Mouse (Mus musculus): ENCODE measurements around the gene Tmtc4.

Tmtc4 gene

DNA sequence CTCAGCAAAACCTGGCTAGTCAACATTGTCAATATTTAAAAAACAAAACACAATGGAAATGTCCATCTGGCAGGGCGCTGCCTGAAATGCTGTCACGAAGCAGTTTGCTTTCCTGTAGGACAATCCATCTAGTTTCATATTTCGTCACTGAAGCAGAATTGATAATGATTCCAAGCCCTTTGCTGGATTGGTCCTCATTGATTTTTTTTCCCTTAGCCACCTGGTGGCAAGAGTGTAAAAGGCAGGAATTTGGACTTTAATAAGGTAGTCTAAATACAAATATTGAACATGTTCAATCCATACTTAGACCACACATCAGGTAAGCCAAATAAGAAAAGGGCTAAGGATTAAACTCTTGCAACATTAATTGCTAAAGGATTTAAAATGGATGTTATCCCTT, 82.7 kb downstream of the Tmtc4 start:
- no peak for DNase-seq

DNA sequence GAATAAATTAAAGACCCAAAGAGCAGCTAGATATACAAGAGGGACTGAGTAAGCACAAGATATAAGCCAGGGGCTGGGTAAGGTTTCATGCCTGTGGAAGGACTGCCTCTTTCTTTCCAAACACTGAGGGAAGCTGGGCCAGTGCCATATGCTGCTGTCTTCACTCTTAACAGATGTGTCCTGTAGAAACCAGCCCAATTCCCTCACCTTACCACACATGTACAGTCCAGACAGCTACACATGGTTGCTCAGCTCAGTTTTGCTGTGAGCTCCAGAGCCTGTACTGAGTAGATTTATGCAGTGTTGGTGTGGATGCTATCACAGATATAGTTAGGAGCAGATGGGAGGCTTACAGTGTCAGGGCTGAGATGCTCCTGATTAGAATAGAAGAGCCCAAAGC, 83.2 kb downstream of the Tmtc4 start:
- DNase-seq: no peak

DNA sequence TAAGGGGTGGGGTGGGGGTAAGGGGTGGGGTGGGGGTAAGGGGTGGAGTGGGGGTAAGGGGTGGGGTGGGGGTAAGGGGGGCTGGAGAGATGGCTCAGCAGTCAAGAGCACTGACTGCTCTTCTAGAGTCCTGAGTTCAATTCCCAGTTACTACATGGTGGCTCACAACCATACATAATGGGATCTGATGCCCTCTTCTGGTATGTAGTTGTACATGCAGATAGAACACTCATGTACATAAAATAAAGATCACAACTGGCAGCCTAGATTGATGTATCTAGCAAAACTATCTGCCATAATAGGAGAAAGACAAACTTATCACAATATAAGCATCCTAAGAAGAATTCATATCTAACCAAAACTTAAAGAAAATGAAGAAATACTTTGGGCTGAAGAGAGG, 85.3 kb downstream of the Tmtc4 start:
- DNase-seq: no peak

DNA sequence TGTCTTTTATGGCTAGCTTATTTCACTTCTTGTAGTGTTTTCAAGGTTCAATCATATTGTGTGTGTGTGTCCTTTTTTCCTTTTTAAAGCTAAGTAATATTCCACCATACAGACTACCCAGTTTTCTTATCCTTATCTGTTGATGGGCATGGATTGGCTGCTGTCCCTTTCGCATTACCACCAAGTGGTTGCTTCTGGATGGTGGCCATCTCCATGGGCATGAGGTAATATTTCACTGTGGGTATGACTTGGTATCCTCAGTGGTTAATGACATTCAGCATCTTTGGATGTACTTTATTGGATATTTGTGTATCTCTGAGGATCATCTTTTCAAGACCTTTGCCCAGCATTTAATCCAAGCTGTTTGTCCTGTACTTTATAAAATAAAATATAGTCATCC, 87.7 kb downstream of the Tmtc4 start:
- no peak for DNase-seq

DNA sequence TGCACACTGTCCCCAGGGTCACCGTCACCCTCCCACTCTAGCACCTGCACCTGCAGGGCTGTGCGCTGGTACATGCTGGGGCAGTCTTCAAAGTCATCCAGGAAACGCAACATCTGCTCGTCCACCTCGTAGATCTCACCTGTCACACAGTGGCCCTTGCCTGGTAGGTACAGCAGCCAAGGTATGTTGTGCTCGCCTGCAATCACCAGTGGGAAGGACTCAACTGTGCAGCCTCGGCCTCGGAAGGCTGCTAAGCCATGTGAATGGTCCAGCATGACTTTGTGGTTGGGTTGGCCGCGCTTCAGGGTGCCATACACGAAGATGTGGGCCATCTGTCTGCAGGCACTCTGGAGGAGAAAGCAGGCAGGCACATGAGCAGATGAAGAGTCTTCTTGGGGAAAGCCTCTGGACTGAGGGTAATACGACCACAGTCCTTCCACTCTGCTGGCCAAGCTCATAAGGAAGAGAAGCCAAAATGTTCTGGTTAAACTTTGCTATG, 92.3 kb downstream of the Tmtc4 start:
- DNase-seq: no peak

DNA sequence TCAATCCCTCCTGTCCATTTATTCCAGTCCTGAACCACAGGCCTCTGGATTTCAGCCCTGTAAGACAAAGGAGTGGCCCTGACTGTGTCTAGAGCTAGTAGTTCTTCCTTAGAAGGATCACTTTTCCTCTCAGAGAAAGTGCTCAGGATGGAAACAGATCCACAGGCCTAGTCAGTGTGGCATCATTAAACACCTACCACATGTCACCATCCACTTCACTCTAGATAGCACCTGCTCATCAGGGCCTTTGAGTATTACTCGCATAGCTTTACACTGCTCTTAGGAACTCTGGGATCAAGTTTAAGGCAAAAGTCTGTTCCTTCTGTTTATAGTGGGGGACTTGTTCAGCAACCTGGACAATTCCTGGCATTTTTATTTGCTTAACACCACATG, 95.4 kb downstream of the Tmtc4 start:
- DNase-seq: no peak

DNA sequence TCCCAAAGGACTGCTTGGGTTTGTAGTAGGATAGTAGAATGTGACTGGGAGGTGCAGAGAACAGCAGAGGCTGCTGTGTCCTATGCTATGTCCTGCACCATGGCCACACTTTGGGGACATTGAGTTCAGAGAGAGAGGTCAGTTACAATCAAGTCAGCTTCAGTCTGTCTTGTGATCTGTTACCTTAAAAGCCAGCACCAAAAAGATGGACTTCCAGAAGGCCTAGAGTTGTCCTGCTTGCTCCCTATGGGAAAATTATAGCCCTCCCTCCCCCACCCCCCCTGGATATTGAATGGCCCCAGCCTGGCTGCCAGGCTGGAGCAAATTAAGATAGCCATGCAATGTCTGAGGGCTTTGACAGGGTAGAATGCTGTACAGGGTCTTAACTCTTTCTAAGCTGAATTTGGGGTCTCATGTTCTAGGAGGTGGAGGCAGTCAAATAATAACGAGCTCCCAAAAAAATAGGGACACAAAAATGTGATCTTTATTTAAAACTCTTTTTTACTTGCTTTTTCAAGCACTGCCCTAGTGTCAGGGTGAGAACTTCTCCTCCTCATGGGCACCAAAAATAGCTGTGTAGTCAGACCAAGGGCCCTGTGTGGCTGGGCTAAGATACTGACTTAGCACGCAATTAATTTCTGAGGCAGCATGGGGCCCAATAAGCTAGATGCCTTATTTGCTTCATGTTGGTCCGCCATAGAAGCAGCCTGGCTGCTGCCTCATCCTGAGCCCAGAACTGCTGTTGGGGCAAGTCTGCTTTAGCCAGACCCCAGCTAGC, 95.9 kb downstream of the Tmtc4 start:
- DNase-seq: no peak

DNA sequence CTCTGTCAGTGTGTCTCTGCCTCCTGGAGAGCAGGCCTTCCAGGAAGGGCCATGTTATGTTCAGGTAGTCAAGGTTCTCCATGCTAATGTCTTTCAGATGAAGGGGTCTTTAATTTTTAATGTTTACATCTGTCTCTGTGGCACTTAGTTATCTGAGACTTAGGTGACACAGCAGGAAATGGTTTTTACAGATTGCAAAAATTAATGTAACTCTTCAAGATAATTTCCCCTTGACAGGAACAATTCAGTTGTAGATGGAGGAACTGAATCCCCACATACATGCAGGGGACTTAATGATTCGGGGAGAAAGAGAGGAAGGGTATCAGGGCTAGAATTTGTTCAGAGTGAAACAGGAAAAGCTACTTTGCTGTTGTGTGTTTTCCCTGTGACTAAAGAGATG, 96.6 kb downstream of the Tmtc4 start:
- no peak for DNase-seq

DNA sequence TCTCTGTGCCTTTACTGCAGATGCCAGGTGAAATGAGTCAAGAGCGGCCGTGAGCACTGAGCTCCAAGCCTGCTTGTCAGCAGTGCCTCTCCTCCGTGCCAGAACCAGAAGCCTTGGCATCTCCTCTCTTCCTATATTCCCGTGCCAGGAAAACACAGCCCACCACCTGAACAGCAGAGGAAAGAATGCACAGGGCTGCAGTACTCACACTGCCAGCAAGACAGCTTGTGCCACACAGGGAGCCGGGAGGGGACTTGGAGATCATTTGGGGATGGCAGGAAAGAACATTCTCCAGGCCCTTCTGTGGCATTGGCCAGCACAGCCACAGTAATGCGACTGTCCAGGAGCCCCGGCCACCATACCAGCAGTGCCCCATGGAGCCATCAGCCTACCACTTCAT, 97.9 kb downstream of the Tmtc4 start:
- DNase-seq: no peak

DNA sequence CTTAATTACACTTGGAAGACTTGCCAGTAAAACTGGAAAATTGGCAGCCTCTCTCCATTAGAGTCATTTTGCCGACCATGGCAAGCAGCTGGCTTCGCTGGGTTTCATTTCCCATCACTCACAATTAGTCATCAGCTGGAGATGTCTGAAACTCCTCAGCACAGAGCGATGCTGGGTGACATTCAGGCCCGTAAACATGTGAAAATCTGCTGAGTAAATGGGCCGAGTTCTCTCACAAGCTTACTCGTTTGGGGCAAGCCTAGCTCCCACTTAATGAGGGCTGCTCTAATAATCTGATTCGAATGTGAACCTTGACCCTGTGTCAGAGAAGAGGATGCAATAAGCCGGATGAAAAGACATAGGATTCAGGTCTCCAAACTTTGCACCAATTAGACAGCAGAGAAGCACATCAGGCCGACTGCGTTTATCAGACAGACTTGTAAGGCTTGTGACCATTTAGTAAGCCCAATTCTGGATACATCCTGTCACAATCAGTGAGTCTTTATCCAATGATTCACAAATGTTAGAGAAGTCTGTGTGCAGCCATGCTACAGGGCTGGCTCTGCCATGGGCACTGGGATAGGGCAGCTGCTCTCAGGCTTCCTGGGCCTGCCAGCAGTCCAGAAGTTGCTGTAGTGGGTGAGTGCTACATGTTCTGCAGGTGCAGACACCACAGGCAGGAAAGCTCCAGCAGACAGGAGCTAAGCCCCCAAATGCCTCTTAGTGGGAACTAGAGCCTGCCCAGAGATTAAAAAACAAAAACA, 99.8 kb downstream of the Tmtc4 start:
- DNase-seq: no peak

DNA sequence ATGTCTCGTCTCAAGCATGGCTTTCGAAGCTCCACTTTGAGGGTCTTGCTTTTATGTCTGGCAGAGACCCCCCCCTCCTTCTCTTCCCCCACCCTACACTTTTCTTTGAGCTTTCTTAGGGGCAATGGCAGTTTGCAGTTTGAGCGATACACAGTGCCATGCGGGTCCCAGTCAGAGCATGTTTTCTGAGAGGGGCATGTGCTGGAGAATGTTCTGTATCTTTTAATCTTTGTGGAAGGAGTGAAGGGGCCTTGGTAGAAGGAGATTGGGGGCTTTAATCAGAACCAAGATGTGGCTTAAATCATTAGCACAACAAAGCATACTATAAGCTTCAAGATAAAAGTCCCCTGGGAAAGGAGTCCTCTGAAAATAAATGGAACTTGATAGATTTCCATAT, 100.4 kb downstream of the Tmtc4 start:
- no peak for DNase-seq

DNA sequence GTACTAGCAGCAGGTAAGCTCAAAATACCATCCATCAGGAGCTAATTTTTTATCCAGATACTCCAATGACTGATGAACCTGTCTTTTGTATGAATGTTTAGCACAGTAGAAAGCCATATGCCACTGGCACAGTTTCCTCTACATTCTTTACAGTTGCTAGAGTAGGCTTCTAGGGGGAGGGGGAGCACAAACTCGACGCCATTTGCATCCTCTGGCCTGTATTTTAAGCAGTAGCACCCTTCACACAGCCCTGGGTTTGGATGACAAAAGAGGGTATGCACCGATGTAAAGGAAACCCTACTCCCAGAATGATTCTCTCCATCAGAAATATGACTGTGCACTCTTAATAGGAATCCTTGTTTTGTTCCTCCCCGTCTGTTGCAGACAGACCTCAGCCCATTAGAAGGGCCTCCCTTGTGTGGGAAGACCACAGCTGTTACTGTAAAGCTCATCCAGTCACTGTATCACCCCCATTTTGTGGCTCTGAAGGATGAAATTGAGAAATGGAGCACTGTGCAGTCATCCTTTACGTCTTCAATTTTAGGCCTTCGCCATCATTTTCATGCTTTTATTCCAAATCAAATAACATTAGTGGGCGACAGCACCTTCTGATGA, 100.9 kb downstream of the Tmtc4 start:
- DNase-seq: no peak

DNA sequence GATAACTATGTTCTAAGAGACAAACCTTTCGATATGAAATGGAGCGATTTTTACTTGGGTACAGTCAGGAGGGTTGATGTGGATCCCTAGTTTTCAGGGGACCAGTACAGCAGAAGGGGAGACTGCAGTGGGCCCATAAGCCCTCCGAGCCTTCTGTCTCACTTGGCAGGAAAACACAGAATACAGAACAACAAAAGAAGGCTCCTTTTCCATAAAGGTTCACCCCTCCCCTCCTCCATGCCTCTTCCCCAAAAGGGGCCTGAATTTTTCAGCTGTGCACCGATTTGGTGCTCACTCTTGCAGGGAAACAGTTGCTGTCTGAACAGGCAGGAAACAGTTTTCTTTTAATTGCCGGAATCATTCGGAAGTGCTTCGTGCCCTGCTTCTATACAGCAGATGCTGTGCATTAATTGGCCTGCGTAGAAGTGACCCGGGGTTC, 101.6 kb downstream of the Tmtc4 start:
- DNase-seq: no peak

DNA sequence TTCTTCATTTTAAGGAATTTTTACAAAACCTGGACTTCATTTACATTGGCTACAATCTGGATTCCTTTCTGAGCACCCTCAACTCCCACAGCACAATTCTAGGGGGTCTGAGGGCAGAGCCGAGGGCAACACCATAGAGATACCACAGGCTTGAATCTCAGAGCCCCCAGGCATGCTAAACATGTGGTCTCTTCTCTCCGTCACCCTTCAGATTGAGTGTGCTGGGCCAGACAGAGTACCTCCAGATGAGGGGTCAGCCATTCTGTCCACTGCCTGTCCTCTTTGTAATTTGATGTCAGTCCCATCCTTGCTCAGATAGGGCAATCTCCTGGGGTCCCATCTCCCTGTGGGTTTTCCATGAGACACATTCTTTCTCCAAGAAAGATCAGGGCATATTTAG, 102.1 kb downstream of the Tmtc4 start:
- no peak for DNase-seq

DNA sequence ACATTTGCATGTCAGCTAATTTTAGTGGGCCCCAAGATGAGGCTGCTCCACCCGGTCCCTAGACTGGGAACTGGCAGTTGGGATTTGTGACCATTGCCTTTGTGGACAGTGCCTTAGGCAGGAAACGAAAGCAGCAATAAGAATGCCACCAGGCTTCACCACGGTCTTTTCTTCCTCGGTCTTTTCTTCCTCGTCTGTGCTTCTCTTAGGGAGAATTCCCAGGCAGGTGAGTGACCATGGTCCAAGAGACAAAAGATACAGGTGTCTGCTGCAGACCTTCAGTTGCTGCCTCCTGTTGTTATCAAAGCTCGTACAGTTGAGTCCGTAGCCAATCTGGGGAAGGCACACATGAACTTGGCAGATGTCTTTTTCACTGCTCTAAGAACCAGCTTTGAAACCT, 103.5 kb downstream of the Tmtc4 start:
- no peak for DNase-seq

DNA sequence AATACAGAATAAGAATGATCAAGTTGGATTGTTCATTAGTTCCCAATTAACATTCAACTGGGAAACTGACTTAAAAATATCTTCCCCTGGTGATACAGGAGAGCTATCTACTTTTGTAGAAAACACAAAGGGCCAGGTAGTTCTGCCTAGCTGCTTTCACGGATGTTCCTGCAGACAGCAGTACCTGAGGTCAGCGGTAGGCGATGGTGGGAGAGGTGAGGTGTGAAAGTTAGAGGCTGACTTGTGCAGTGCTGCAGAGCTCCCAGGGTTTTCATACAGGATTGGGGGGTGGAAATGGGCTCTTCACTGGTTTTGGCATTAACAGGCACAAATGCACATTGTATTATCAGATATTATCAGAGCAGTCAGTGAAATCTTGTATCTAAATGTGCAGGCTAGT, 106.0 kb downstream of the Tmtc4 start:
- no peak for DNase-seq

DNA sequence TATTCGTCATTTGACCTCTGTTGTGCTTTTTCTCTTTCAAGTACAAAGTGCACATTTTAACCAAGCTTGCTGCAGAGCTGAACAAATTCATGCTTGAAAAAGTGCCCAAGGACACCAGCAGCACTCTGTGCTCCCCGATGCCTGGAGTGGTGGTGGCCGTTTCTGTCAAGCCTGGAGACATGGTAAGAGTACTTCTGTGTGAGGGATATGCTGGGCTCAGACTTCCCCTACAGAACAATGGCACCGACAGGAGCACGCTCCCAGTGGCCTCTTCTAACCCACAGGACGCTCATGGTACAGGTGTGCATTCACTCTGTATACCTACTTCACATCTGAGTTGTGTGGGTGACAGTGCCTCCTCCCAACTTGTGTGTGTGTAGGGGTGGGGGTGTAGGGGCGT, 107.1 kb downstream of the Tmtc4 start:
- DNase-seq: no peak

DNA sequence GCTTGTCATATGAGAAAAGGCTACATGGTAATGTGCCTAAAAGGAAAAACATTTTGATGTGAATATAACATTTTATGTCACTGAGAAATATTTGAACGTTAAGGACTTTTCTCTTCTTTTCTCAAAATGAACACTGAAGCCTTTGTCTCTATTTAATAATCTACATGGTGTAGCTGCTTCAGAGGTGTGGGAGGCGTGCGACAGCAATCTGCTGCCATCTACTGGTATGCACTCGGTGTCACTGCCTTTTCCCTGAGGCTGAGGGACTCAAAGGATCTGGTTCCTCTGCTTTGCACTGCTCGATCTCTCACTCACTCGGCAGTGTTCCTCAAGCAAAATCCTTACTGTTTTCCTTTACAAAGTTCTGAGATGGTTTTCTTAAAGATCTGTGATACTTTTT, 107.7 kb downstream of the Tmtc4 start:
- peak; percentile 58 to 62 for DNase-seq

DNA sequence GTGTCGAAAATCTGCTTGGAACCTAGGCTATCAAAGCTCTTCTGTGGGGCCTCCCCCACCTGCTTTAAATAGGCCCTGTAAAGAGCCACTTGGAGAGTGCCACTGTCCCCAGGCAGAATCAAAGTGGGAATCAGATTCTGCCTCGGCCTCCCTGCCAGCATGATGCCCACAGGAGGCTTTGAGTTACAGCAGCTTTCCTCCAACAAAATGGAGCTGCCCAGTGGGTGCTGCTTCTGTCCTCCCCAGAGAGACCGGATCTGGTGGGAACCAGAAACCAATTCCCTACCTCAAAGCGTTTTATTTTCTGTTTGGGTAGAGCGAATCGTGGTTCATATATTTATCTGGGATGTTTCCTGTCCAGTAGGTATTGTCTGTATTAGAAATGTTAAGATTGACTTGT, 108.2 kb downstream of the Tmtc4 start:
- DNase-seq: no peak

DNA sequence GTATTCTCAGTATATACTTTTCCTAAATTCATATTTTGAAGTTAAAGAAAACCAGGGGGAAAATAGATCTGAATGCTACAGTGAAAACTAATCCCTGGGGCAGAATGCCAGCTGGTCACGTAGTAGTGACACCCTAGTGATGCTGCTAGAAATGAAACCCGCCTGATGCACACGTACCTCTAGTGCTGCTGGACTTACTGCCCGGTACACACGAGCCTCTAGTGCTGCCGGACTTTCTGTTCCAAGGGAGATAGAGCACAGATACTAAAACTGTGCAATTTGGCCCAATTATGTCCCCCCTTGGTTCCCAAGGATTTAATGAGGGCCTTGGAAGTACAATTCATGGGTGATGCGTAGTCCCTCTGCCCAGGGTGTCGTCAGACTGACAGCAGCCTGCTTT, 108.8 kb downstream of the Tmtc4 start:
- no peak for DNase-seq

DNA sequence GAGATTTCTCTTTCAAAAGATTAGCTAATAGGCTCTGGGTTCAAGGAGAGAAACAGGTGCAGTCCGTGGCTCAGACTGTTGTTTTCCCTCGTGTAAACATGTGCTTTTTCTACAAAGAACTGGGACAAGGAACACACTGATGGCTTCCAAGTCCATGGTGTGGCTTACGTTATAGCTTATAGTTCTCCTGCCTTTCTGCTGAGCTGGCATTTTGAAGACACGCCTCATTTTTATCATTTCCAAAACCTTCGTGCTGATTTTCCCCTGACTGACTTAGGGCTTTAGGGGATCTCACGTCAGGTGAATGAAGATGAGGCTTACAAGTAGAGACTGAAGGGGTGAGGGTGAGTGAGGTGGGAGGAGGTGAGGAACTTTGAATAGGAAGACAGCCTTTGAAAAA, 111.2 kb downstream of the Tmtc4 start:
- DNase-seq: no peak

DNA sequence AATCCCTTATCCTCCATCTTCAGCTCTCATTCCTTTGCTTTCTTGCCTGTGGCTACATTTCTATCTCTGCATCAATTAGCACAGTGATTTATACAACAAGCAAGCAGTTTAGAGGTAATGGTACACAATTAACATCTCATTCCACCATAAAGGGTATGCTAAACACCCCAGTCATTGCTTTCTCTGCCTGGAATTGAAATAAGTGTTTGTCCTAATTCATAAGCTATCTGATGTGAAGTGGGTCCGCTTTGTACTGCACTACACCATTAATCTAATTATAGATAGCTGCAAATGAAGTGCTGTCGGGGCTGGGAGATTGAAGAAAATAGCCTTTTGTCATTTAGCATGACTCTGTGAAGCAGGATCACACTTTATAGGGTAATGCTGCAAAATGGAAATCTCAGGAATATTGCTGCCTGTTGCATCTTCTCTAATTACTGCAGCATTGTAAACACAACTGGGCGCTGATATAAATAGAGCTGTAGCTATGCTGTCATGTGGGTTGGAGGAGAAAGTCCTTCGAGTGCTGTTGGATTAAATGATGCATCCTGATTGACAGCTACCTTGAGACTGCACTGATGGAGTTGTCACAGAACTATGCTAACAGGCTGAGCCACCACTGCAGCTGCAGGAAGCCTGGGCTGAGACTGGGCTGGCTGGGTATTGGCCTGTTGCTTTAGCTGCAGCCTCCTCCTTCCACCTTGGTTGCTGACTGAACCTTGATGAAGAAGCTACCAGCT, 111.8 kb downstream of the Tmtc4 start:
- DNase-seq: no peak

DNA sequence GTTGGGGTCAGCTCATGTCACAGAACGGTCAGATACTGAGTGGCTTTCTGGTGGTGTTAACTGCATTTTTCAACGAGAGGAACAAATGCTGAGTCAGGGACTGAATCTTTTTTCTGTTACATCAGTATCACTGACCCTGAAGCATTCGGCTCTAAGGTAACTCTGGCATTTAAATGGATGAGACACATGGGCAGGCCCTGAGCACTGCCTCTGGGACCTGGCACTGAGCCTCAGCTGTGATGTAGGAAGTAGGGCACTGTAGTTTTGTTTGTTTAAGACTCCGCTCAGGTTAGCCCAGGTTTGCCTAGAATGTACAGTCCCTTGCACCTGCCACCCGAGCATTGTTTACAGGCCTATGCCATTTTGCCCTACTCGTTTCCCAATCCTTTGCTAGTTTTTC, 114.0 kb downstream of the Tmtc4 start:
- DNase-seq: no peak

All from thymus, postnatal 36 days (tissue).